Mouse (Mus musculus): ENCODE results near the gene Fgf13.

Gene Fgf13

GRCm38 (mm10) chrX:59194149-59194548, 373.7 kb downstream of the Fgf13 start:
- no peak for DNase-seq (ENCODE audit: low read depth in 1 of 2, low spot score in 2 of 2)

DNA sequence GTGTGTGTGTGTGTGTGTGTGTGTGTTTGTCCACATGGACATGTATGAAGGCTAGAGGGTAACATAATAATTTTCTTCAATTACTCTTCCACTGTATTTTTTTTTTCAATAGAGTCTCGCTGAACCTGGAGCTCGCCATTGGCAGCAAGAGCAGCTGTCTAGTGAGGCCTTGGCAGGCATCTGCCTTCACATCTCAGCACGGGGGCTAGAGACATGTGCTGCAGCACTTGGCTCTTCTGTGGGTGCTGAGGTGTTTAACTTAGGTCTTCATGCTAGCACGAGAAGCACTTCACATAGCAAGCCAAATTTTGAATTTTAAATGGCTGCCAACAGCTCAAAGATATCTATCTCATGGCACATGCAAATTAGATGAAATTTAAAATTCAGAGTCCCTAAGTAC, 380.9 kb downstream of the Fgf13 start:
- no peak for DNase-seq (ENCODE audit: low read depth in 1 of 2, low spot score in 2 of 2)

DNA sequence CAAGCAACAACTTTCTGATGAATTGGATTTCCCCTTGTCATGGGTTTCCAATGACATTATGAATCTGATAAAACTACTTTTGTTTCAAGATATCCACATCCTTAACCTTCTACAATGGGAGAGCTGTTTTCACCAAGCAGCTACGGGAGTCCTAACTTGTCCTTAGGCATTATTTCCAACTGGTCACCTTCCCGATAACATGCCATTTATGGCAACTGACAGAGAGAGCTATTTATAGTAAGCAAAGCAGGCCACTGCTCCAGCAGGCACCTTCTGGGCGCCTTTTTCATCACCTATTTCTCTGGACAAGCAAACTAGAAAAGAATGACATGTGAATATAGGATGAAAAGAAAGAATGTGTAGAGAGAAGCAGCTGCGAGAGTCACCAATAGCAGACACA, 385.5 kb downstream of the Fgf13 start:
- DNase-seq (ENCODE audit: low read depth in 1 of 2, low spot score in 2 of 2) = no peak

DNA sequence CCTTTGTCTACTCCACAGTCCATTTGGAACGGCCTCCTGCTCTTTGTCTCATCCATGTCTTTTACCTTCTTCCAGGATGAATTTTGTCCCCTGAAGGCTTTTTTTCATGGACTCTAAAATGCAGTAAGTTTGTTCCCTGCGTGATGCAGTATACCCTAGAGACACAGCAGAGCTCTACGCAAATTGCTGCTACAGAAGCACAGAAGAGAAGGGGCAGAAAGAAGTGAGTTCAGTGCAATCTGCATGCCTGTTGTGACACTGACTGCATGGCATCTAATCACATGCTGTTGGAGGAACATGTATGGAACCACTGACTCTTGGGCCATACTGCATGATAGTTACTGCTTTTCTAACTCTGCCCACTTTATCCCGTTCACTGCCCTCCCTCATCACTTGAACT, 388.2 kb downstream of the Fgf13 start:
- DNase-seq (ENCODE audit: low read depth in 1 of 2, low spot score in 2 of 2) = no peak

DNA sequence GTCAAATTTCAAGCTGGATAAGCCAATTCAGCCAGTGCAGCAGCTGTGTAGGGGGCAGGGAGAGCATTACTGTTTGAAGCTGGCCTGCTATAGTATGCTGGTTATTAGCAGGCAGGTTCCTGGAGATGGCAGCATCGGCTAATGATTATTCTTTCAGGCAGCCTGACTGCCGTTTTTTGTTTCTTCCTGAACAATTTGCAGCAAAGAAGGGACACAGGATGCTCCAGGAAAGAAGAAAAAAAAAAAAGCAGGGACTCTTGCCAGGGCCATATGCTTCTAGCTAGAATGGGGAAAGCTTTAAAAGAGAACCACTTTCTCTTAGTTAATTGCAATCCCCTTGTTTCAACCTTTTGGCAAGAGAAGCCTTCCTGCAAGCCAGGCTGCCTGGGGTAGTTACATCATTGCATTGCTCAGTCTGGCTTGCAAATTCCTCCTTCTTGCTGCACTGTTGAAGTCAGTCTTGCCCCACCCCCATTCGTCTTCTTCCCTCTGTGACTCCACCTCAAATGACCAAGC, 388.7 kb downstream of the Fgf13 start:
- DNase-seq (ENCODE audit: low read depth in 1 of 2, low spot score in 2 of 2) = no peak

- DNase-seq (ENCODE audit: low read depth in 1 of 2, low spot score in 2 of 2) = no peak
These were observed 390.2 kb downstream of the Fgf13 start for GRCm38 (mm10) chrX:59177653-59178052.

- no peak for DNase-seq (ENCODE audit: low read depth in 1 of 2, low spot score in 2 of 2)
These were observed 395.7 kb downstream of the Fgf13 start for GRCm38 (mm10) chrX:59172200-59172599.

GRCm38 (mm10) chrX:59166763-59167162, 401.1 kb downstream of the Fgf13 start:
- no peak for DNase-seq (ENCODE audit: low read depth in 1 of 2, low spot score in 2 of 2)

DNA sequence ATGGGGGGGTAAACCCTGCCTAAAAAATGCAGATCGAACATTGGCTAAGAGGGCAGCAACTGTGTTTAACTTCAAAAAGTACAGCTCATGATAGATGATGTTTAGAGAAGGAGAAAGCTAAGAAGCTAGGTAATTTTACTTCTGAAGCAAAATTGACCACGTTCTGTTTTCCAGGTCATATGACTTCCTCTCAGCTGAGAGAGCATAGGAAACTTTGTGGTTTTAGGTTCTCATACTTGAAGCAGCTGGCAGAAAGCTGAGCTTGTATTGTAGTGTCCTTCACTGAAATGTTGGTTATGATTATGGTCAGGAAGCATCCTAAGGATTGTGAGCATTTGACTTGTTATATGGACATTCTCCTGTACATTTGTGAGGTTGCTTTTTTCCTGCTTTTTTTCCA, 425.9 kb downstream of the Fgf13 start:
- no peak for DNase-seq (ENCODE audit: low read depth in 1 of 2, low spot score in 2 of 2)

DNA sequence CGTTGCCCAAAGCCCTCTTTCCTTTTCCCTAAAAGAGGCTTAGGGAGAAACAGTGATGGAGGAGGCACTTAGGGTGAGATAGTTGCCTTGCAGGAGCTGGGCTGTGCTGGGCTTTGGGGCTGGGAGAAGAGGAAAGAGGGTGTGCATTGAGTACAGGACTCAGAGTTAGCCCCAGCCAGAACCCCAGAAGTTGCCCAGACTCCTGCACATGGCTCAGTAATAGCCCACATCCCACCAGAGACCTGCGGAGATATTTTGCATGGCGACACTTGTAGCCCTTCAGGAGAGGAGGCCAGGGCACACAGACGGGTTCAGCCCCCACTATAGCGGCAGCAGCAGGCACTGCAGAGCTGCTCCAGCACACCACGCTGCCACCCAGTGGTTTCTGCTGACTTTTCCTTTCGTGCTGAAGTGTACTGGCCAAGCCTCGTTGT, 432.9 kb downstream of the Fgf13 start:
- no peak for DNase-seq (ENCODE audit: low read depth in 1 of 2, low spot score in 2 of 2)

DNA sequence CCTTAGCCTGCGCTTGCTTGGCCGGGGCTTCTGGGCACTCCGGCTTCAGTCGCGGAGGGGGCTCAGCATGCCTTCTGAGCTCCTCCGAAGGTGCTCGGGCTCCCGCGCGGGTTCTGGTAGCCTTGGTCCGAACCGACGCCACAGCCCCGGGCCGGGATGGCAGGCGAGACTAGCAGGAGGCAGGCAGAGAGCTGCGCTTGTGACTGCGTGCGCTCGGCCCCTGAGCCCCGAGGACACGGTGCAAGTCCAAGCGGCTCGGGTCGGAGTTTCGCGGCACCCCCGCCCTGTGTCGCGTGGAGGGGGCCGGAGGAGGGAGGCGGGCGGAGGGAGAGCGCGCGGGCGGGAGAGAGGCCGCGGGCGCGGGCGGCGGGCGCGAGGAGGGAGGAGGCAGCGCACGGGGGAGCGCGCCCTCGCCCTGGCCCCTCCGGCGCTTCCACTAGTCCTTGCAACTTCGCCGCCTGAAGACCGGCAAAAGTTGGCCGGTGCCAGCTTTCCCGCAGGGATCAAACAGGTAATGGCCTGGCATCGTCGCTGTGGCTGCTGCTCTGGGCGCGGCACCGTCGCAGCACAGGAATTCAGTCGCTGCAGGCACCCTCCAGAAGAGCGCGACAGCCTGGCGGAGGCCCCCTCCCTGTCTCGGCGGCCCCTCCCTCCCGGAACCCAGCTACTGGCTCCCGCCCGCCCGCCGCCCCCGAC, 433.6 kb downstream of the Fgf13 start:
- no peak for DNase-seq (ENCODE audit: low read depth in 1 of 2, low spot score in 2 of 2)

- no peak for DNase-seq (ENCODE audit: low read depth in 1 of 2, low spot score in 2 of 2)
These were observed 434.1 kb downstream of the Fgf13 start for GRCm38 (mm10) chrX:59133834-59134165.

GRCm38 (mm10) chrX:59133416-59133815, 434.5 kb downstream of the Fgf13 start:
- DNase-seq (ENCODE audit: low read depth in 1 of 2, low spot score in 2 of 2) = no peak

DNA sequence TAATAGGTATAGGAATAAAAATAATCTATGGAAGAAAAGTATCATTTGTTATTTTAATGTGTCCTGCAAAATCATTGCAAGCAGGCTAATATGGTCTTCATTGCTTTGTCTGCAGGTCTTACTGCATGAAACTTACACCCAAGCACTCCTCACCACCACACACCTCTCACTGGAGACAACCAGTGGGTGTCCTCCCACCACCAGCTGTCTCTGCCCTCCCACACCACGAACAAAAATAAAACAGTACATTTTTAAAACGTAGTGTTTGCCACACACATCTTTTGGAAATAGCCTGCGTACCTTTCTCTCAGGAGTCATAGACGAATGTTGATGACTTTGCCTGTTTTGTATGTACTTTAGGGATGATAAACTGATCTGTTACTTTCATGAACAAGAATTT, 441.2 kb downstream of the Fgf13 start:
- no peak for DNase-seq (ENCODE audit: low read depth in 1 of 2, low spot score in 2 of 2)

- no peak for DNase-seq (ENCODE audit: low read depth in 1 of 2, low spot score in 2 of 2)
These were observed 454.7 kb downstream of the Fgf13 start for GRCm38 (mm10) chrX:59113187-59113586.

GRCm38 (mm10) chrX:59085928-59086327, 481.9 kb downstream of the Fgf13 start:
- no peak for DNase-seq (ENCODE audit: low read depth in 1 of 2, low spot score in 2 of 2)

DNA sequence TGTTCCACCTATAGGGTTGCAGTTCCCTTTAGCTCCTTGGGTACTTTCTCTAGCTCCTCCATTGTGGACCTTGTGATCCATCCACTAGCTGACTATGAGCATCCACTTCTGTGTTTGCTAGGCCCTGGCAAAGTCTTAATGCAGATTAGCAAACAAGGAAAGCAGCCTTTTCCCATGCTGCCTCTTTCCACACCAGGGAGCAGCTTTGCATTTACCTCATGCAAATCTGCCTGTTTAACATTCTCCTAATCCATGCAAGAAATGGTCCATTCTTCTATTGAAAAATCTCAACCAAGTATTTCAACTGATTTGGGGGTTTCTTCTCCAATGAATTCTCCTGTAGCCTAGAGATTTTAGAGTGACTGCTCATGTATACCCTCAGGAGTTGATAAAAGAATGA, 487.4 kb downstream of the Fgf13 start:
- DNase-seq (ENCODE audit: low read depth in 1 of 2, low spot score in 2 of 2) = no peak

- DNase-seq (ENCODE audit: low read depth in 1 of 2, low spot score in 2 of 2) = no peak
These were observed 495.8 kb downstream of the Fgf13 start for GRCm38 (mm10) chrX:59072083-59072482.

DNA sequence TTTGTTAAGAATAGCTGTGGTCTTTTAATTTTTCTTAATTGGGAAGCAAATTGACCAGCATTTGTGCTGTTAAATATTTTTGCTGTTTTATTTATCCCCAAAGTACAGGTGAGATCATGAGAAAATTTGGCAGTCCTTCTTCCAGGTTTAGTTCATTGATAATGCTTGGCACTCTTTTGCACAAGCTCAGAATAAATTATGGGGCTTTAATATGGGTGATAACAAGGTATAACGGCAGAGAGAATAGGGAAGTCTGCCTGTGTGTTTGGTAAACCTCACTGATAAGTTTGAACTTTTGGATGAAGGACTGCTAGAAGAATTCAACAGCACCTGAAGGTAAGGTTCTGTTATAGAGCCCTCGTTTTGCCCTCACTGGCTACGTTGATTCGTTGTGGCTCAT, 504.7 kb downstream of the Fgf13 start:
- no peak for DNase-seq (ENCODE audit: low read depth in 1 of 2, low spot score in 2 of 2)

- no peak for DNase-seq (ENCODE audit: low read depth in 1 of 2, low spot score in 2 of 2)
These were observed 532.9 kb downstream of the Fgf13 start for GRCm38 (mm10) chrX:59034969-59035368.
